Mouse (Mus musculus) v-Abl transformed pro-B cells (cell line): ENCODE measurements at regions not wholly inside any gene's neighbourhood (a gene's known extent, or its start where the extent isn't known, plus 50 kb on each side); places are given as distances from the start of the nearest gene placed in this dataset.
"Not testable (repeated sequence)": the region's sequence is repeated elsewhere in the genome, so short reads cannot be mapped to it uniquely, and the experiment has no call there.

Experiments
- in situ Hi-C, 2 experiments: fragments of 400-800 bp; cut with MboI; formaldehyde crosslinking; loops; one replicate each; pipeline ENCODE4 v1.15.1; 2025; ENCODE audit not compliant: unreplicated experiment in 2 of 2

GRCm38 (mm10) chr5:68252671-68253070 lies 221.0 kb downstream of the Grxcr1 start:
- in situ Hi-C loops = loop anchor here (5.0 kb wide), 1 partner anchor 1270 kb away; no protein-coding TSS in a partner anchor

- in situ Hi-C loops = loop anchor here (5.0 kb wide), 1 partner anchor 1269 kb away; no protein-coding TSS in a partner anchor
Observed at GRCm38 (mm10) chr5:68253476-68253875, 221.8 kb downstream of the Grxcr1 start.

GRCm38 (mm10) chr5:68254111-68254510 lies 222.5 kb downstream of the Grxcr1 start:
- in situ Hi-C loops = loop anchor here (5.0 kb wide), 1 partner anchor 1268 kb away; no protein-coding TSS in a partner anchor

GRCm38 (mm10) chr5:68264206-68264605 lies 232.6 kb downstream of the Grxcr1 start:
- in situ Hi-C loops = no loop called here

- in situ Hi-C loops = no loop called here
Observed at GRCm38 (mm10) chr5:68274271-68274670, 242.6 kb downstream of the Grxcr1 start.

- in situ Hi-C loops = no loop called here
Observed at GRCm38 (mm10) chr5:68275558-68276263, 244.1 kb downstream of the Grxcr1 start.

- in situ Hi-C loops = not testable (repeated sequence)
Observed at GRCm38 (mm10) chr5:68295774-68296173, 264.1 kb downstream of the Grxcr1 start.

- in situ Hi-C loops = no loop called here
Observed at GRCm38 (mm10) chr5:68313187-68313586, 281.6 kb downstream of the Grxcr1 start.

- in situ Hi-C loops = no loop called here
Observed at GRCm38 (mm10) chr5:68318979-68319378, 287.3 kb downstream of the Grxcr1 start.

GRCm38 (mm10) chr5:68326998-68327593 lies 295.5 kb downstream of the Grxcr1 start:
- in situ Hi-C loops = no loop called here

GRCm38 (mm10) chr5:68329311-68329710 lies 297.7 kb downstream of the Grxcr1 start:
- in situ Hi-C loops = no loop called here

- in situ Hi-C loops = no loop called here
Observed at GRCm38 (mm10) chr5:68329828-68330227, 298.2 kb downstream of the Grxcr1 start.

GRCm38 (mm10) chr5:68350921-68351320 lies 319.3 kb downstream of the Grxcr1 start:
- in situ Hi-C loops = no loop called here

- in situ Hi-C loops = no loop called here
Observed at GRCm38 (mm10) chr5:68351793-68352192, 320.2 kb downstream of the Grxcr1 start.

- in situ Hi-C loops = no loop called here
Observed at GRCm38 (mm10) chr5:68353211-68353610, 321.6 kb downstream of the Grxcr1 start.

GRCm38 (mm10) chr5:68353816-68354215 lies 322.2 kb downstream of the Grxcr1 start:
- in situ Hi-C loops = not testable (repeated sequence)

GRCm38 (mm10) chr5:68361581-68362211 lies 330.1 kb downstream of the Grxcr1 start:
- in situ Hi-C loops = no loop called here

GRCm38 (mm10) chr5:68373082-68373481 lies 341.4 kb downstream of the Grxcr1 start:
- in situ Hi-C loops = no loop called here
